Mouse (Mus musculus): Measurements from ENCODE around the gene Ncmap. TPM values are rescaled to one million over a fixed set of nuclear protein-coding genes. Genes with fewer than 3 reads are reported as not detected.
A peak's percentile ranks its signal among the peaks of the same experiment; 100 is the strongest.

Gene Ncmap
- polyA plus RNA-seq, 1 experiment from 2014 or later = 0.14 TPM

GRCm38 (mm10) chr4:135396303-135396702, 1.7 kb downstream of the Ncmap start:
- Histone ChIP-seq H3K27ac (ENCODE audit: low read depth) (no peak overlapping the region), H3K36me3 (replicated peaks; ENCODE audit: insufficient read depth, low read length) (no peaks in the 10 kb centered on the region), H3K4me1 (ENCODE audit: insufficient read depth) (0 out of 2 replicates have a peak, but pooled peaks cover 3% of the 10 kb centered on the region), H3K4me3 (ENCODE audit: low read depth, low read length) (no peak overlapping the region), H3K27me3 (ENCODE audit: insufficient read depth, low read length) (peaks cover 30% of the 10 kb centered on the region), H3K9me3 (ENCODE audit: low read length) (no peaks in the 10 kb centered on the region), H3K4me2 (ENCODE audit: low read depth, low read length) (no peak overlapping the region), H3K9ac (replicated peaks) (no peak overlapping the region)
- TF ChIP-seq CTCF (IDR thresholded peaks at IDR 0.05; ENCODE audit: low read depth) = peak; percentile 50
- no peak for TF ChIP-seq EP300 (IDR thresholded peaks at IDR 0.05; ENCODE audit: low read depth)
- 81% methylated on average over 5 of the region's 5 CpGs for WGBS (ENCODE audit: insufficient replicate concordance)
- DNase-seq (no peak), ATAC-seq (no peak)

GRCm38 (mm10) chr4:135395375-135395774, 2.7 kb downstream of the Ncmap start:
- no peaks in the 10 kb centered on the region for H3K9me3 ChIP-seq (ENCODE audit: low read length)
- TF ChIP-seq EP300 (IDR thresholded peaks at IDR 0.05; ENCODE audit: low read depth) (no peak), CTCF (IDR thresholded peaks at IDR 0.05; ENCODE audit: low read depth) (no peak)
- no peak overlapping the region for H3K27ac ChIP-seq (ENCODE audit: low read depth)
- ATAC-seq (no peak), DNase-seq (no peak)
- no peaks in the 10 kb centered on the region for H3K36me3 ChIP-seq (replicated peaks; ENCODE audit: insufficient read depth, low read length)
- 0 out of 2 replicates have a peak, but pooled peaks cover 3% of the 10 kb centered on the region for H3K4me1 ChIP-seq (ENCODE audit: insufficient read depth)
- H3K4me3 ChIP-seq (ENCODE audit: low read depth, low read length) = no peak overlapping the region
- WGBS (ENCODE audit: insufficient replicate concordance) = 83% methylated on average over 4 of the region's 4 CpGs
- H3K4me2 ChIP-seq (ENCODE audit: low read depth, low read length) = no peak overlapping the region
- peaks cover 30% of the 10 kb centered on the region for H3K27me3 ChIP-seq (ENCODE audit: insufficient read depth, low read length)
- no peak overlapping the region for H3K9ac ChIP-seq (replicated peaks)

GRCm38 (mm10) chr4:135394666-135395065, 3.4 kb downstream of the Ncmap start:
- no peak overlapping the region for H3K27ac ChIP-seq (ENCODE audit: low read depth)
- no peak overlapping the region for H3K9ac ChIP-seq (replicated peaks)
- ATAC-seq (no peak), DNase-seq (no peak)
- TF ChIP-seq EP300 (IDR thresholded peaks at IDR 0.05; ENCODE audit: low read depth) (no peak), CTCF (IDR thresholded peaks at IDR 0.05; ENCODE audit: low read depth) (no peak)
- H3K36me3 ChIP-seq (replicated peaks; ENCODE audit: insufficient read depth, low read length) = no peaks in the 10 kb centered on the region
- H3K9me3 ChIP-seq (ENCODE audit: low read length) = no peaks in the 10 kb centered on the region
- H3K4me3 ChIP-seq (ENCODE audit: low read depth, low read length) = no peak overlapping the region
- peaks cover 30% of the 10 kb centered on the region for H3K27me3 ChIP-seq (ENCODE audit: insufficient read depth, low read length)
- 0 out of 2 replicates have a peak, but pooled peaks cover 3% of the 10 kb centered on the region for H3K4me1 ChIP-seq (ENCODE audit: insufficient read depth)
- no peak overlapping the region for H3K4me2 ChIP-seq (ENCODE audit: low read depth, low read length)
- 77% methylated on average over 7 of the region's 7 CpGs for WGBS (ENCODE audit: insufficient replicate concordance)

GRCm38 (mm10) chr4:135393381-135393780, 4.6 kb downstream of the Ncmap start:
- H3K36me3 ChIP-seq (replicated peaks; ENCODE audit: insufficient read depth, low read length) = no peaks in the 10 kb centered on the region
- H3K9me3 ChIP-seq (ENCODE audit: low read length) = no peaks in the 10 kb centered on the region
- ATAC-seq = no peak
- 66% methylated on average over 6 of the region's 6 CpGs for WGBS (ENCODE audit: insufficient replicate concordance)
- 0 out of 2 replicates have a peak, but pooled peaks cover 3% of the 10 kb centered on the region for H3K4me1 ChIP-seq (ENCODE audit: insufficient read depth)
- no peak overlapping the region for H3K4me3 ChIP-seq (ENCODE audit: low read depth, low read length)
- no peak overlapping the region for H3K27ac ChIP-seq (ENCODE audit: low read depth)
- H3K4me2 ChIP-seq (ENCODE audit: low read depth, low read length) = no peak overlapping the region
- TF ChIP-seq EP300 (IDR thresholded peaks at IDR 0.05; ENCODE audit: low read depth) (no peak), CTCF (IDR thresholded peaks at IDR 0.05; ENCODE audit: low read depth) (no peak)
- H3K27me3 ChIP-seq (ENCODE audit: insufficient read depth, low read length) = peaks cover 26% of the 10 kb centered on the region
- DNase-seq = no peak
- no peak overlapping the region for H3K9ac ChIP-seq (replicated peaks)

DNA sequence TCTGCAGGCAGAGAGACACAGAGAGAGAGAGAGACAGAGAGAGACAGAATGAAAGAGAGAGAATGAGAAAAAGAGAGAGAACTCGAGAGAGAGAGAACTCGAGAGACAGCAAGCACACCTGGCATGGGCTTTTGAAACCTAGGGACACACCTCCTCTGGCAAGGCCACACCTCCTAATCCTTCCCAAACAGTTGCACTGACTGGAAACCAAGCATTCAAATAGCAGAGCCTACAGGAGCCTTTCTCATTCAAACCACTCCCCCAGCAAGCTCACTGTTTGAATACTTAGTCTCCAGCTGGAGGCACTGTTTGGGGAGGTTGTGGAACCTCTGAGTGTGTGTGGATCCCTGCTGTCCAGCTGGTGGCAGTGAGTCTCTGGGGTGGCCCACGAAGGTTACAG, 5.2 kb downstream of the Ncmap start:
- TF ChIP-seq CTCF (IDR thresholded peaks at IDR 0.05; ENCODE audit: low read depth) = no peak
- TF ChIP-seq EP300 (IDR thresholded peaks at IDR 0.05; ENCODE audit: low read depth) = no peak
- H3K36me3 ChIP-seq (replicated peaks; ENCODE audit: insufficient read depth, low read length) = no peaks in the 10 kb centered on the region
- H3K4me2 ChIP-seq (ENCODE audit: low read depth, low read length) = no peak overlapping the region
- 0 out of 2 replicates have a peak, but pooled peaks cover under 1% of the 10 kb centered on the region for H3K4me1 ChIP-seq (ENCODE audit: insufficient read depth)
- 78% methylated on average over 3 of the region's 3 CpGs for WGBS (ENCODE audit: insufficient replicate concordance)
- no peak overlapping the region for H3K9ac ChIP-seq (replicated peaks)
- DNase-seq (no peak), ATAC-seq (no peak)
- H3K9me3 ChIP-seq (ENCODE audit: low read length) = no peaks in the 10 kb centered on the region
- H3K27ac ChIP-seq (ENCODE audit: low read depth) = no peak overlapping the region
- H3K4me3 ChIP-seq (ENCODE audit: low read depth, low read length) = no peak overlapping the region
- peaks cover 20% of the 10 kb centered on the region for H3K27me3 ChIP-seq (ENCODE audit: insufficient read depth, low read length)

- Histone ChIP-seq H3K4me2 (ENCODE audit: low read depth, low read length) (no peak overlapping the region), H3K4me1 (ENCODE audit: insufficient read depth) (no peaks in the 10 kb centered on the region), H3K4me3 (ENCODE audit: low read depth, low read length) (no peak overlapping the region), H3K27ac (ENCODE audit: low read depth) (no peak overlapping the region), H3K27me3 (ENCODE audit: insufficient read depth, low read length) (peaks cover 7% of the 10 kb centered on the region; the same call in 1 of the 2 replicates), H3K9me3 (ENCODE audit: low read length) (no peaks in the 10 kb centered on the region), H3K9ac (replicated peaks) (no peak overlapping the region), H3K36me3 (replicated peaks; ENCODE audit: insufficient read depth, low read length) (no peaks in the 10 kb centered on the region)
- DNase-seq (no peak), ATAC-seq (no peak)
- TF ChIP-seq CTCF (IDR thresholded peaks at IDR 0.05; ENCODE audit: low read depth) (no peak), EP300 (IDR thresholded peaks at IDR 0.05; ENCODE audit: low read depth) (no peak)
- 53% methylated on average over 6 of the region's 6 CpGs for WGBS (ENCODE audit: insufficient replicate concordance)
Observed at GRCm38 (mm10) chr4:135391014-135391413, 7.0 kb downstream of the Ncmap start.

GRCm38 (mm10) chr4:135385614-135386013, 12.4 kb downstream of the Ncmap start:
- no peak for DNase-seq
- Histone ChIP-seq H3K27me3 (ENCODE audit: insufficient read depth, low read length) (no peaks in the 10 kb centered on the region), H3K4me3 (ENCODE audit: low read depth, low read length) (no peak overlapping the region), H3K4me2 (ENCODE audit: low read depth, low read length) (no peak overlapping the region), H3K36me3 (replicated peaks; ENCODE audit: insufficient read depth, low read length) (no peaks in the 10 kb centered on the region), H3K9me3 (ENCODE audit: low read length) (no peaks in the 10 kb centered on the region), H3K4me1 (ENCODE audit: insufficient read depth) (no peaks in the 10 kb centered on the region), H3K9ac (replicated peaks) (no peak overlapping the region), H3K27ac (ENCODE audit: low read depth) (no peak overlapping the region)
- no peak for ATAC-seq
- WGBS (ENCODE audit: insufficient replicate concordance) = 56% methylated on average over 10 of the region's 10 CpGs
- no peak for TF ChIP-seq EP300 (IDR thresholded peaks at IDR 0.05; ENCODE audit: low read depth)
